Mouse (Mus musculus) heart, embryonic 15.5 days (tissue): ENCODE measurements around the gene Frmd5. TPM values are rescaled to one million over a fixed set of nuclear protein-coding genes. Genes with fewer than 3 reads are reported as not detected.
"Not testable (repeated sequence)": the region's sequence is repeated elsewhere in the genome, so short reads cannot be mapped to it uniquely, and the experiment has no call there.

Experiments used
- ATAC-seq: fragments of 200-750 bp; cut with Nextera tagmentation; replicated peaks from 2 replicates; pipeline ENCODE4 v1.8.0; 2017; ENCODE audit warnings: low read depth, moderate TSS enrichment; ENCODE audit not compliant: insufficient number of reproducible peaks, insufficient read depth, low FRiP score
- H3K27ac ChIP-seq: fragments of 300-500 bp; sonication (generic); 2 replicates; pipeline ENCODE4 v1.5.1; 2015; ENCODE audit warnings: mild to moderate bottlenecking, inconsistent platforms
- H3K27me3 ChIP-seq: fragments of 300-500 bp; sonication (generic); 2 replicates; pipeline ENCODE4 v1.6.1; 2015; ENCODE audit warnings: inconsistent platforms
- H3K36me3 ChIP-seq: fragments of 300-500 bp; sonication (generic); 2 replicates; pipeline ENCODE4 v1.6.1; 2015; ENCODE audit warnings: mild to moderate bottlenecking, inconsistent platforms
- H3K4me1 ChIP-seq: fragments of 300-500 bp; sonication (generic); replicated peaks from 2 replicates; pipeline ENCODE4 v1.6.1; 2015; ENCODE audit warnings: inconsistent platforms
- H3K4me2 ChIP-seq: fragments of 300-500 bp; sonication (generic); 2 replicates; pipeline ENCODE4 v1.6.1; 2015; ENCODE audit warnings: inconsistent platforms, mild to moderate bottlenecking, moderate library complexity
- H3K4me3 ChIP-seq: fragments of 300-500 bp; sonication (generic); 2 replicates; pipeline ENCODE4 v1.5.1; 2015; ENCODE audit warnings: mild to moderate bottlenecking, inconsistent platforms
- H3K9ac ChIP-seq: fragments of 300-500 bp; sonication (generic); 2 replicates; pipeline ENCODE4 v1.6.1; 2015; ENCODE audit warnings: mild to moderate bottlenecking, inconsistent platforms
- H3K9me3 ChIP-seq: fragments of 300-500 bp; sonication (generic); replicated peaks from 2 replicates; pipeline ENCODE4 v1.6.1; 2016; ENCODE audit warnings: inconsistent platforms
- WGBS: fragments of 180-500 bp; shearing (Covaris S2); methylation state at CpG from one replicate; pipeline ENCODE4 v1.1.7; 2015; ENCODE audit warnings: mixed read lengths; 5-methylcytosine and 5-hydroxymethylcytosine counted together
- polyA plus RNA-seq: library from polyadenylated mRNA; unstranded; fragments of >200 nt; fragmentation: Nextera tagmentation; extraction: Ambion mirVana; gene quantifications from 2 replicates; pipeline ENCODE4 v1.2.1, GENCODE M21; 2015

The Frmd5 gene
- polyA plus RNA-seq, 1 experiment from 2014 or later, result 47.3 TPM

- H3K27me3 ChIP-seq, result peaks cover 29% of the 10 kb centered on the region
- not testable (repeated sequence) for H3K9ac ChIP-seq, H3K4me3 ChIP-seq, H3K36me3 ChIP-seq, ATAC-seq, H3K4me2 ChIP-seq, H3K9me3 ChIP-seq, H3K27ac ChIP-seq
- WGBS, result 80% methylated on average over 6 of the region's 6 CpGs
- peaks cover 11% of the 10 kb centered on the region for H3K4me1 ChIP-seq
Measured at GRCm38 (mm10) chr2:121810876-121811275, 4.0 kb upstream of the Frmd5 start.

GRCm38 (mm10) chr2:121809126-121809525, 2.2 kb upstream of the Frmd5 start:
- 66% methylated on average over 3 of the region's 3 CpGs for WGBS
- H3K4me3 ChIP-seq, result no peak overlapping the region
- no peaks in the 10 kb centered on the region for H3K36me3 ChIP-seq
- H3K9ac ChIP-seq, result no peak overlapping the region
- no peaks in the 10 kb centered on the region for H3K9me3 ChIP-seq
- no peak overlapping the region for H3K27ac ChIP-seq
- peaks cover 13% of the 10 kb centered on the region for H3K4me1 ChIP-seq
- peaks cover 36% of the 10 kb centered on the region for H3K27me3 ChIP-seq
- ATAC-seq, result no peak
- H3K4me2 ChIP-seq, result no peak overlapping the region

- under 1% methylated on average over 81 of the region's 90 CpGs for WGBS
- peak; percentile 69 for ATAC-seq
- H3K9me3 ChIP-seq, result no peaks in the 10 kb centered on the region
- H3K4me1 ChIP-seq, result peaks cover 13% of the 10 kb centered on the region
- peak overlapping the region; percentile 94 for H3K4me2 ChIP-seq
- H3K4me3 ChIP-seq, result peak overlapping the region; percentile 75
- H3K9ac ChIP-seq, result peak overlapping the region; percentile 51
- H3K36me3 ChIP-seq, result no peaks in the 10 kb centered on the region
- peaks cover 37% of the 10 kb centered on the region for H3K27me3 ChIP-seq
- H3K27ac ChIP-seq, result no peak overlapping the region
Measured at GRCm38 (mm10) chr2:121806171-121806943, 530 bp downstream of the Frmd5 start.

GRCm38 (mm10) chr2:121799051-121799450, 7.8 kb downstream of the Frmd5 start:
- no peak overlapping the region for H3K4me2 ChIP-seq
- WGBS, result 80% methylated on average over 7 of the region's 7 CpGs
- H3K9me3 ChIP-seq, result no peaks in the 10 kb centered on the region
- no peak overlapping the region for H3K27ac ChIP-seq
- H3K27me3 ChIP-seq, result peaks cover 5% of the 10 kb centered on the region
- ATAC-seq, result no peak
- no peak overlapping the region for H3K9ac ChIP-seq
- no peaks in the 10 kb centered on the region for H3K4me1 ChIP-seq
- no peak overlapping the region for H3K4me3 ChIP-seq
- H3K36me3 ChIP-seq, result no peaks in the 10 kb centered on the region

GRCm38 (mm10) chr2:121795995-121796394, 10.9 kb downstream of the Frmd5 start:
- WGBS, result 83% methylated on average over 6 of the region's 6 CpGs
- H3K4me3 ChIP-seq, result no peak overlapping the region
- no peak for ATAC-seq

GRCm38 (mm10) chr2:121789777-121790176, 17.1 kb downstream of the Frmd5 start:
- H3K9me3 ChIP-seq, result no peaks in the 10 kb centered on the region
- ATAC-seq, result no peak
- H3K4me3 ChIP-seq, result no peak overlapping the region
- H3K9ac ChIP-seq, result no peak overlapping the region
- no peaks in the 10 kb centered on the region for H3K4me1 ChIP-seq
- H3K36me3 ChIP-seq, result no peaks in the 10 kb centered on the region
- no peak overlapping the region for H3K4me2 ChIP-seq
- no peak overlapping the region for H3K27ac ChIP-seq
- no peaks in the 10 kb centered on the region for H3K27me3 ChIP-seq

More at GRCm38 (mm10) chr2:121795995-121796394, 10.9 kb downstream of the Frmd5 start:
- Histone ChIP-seq H3K27ac (no peak overlapping the region), H3K9me3 (no peaks in the 10 kb centered on the region), H3K4me2 (no peak overlapping the region), H3K4me1 (no peaks in the 10 kb centered on the region), H3K9ac (no peak overlapping the region), H3K36me3 (no peaks in the 10 kb centered on the region), H3K27me3 (no peaks in the 10 kb centered on the region)

GRCm38 (mm10) chr2:121788415-121788814, 18.5 kb downstream of the Frmd5 start:
- Histone ChIP-seq H3K9me3 (no peaks in the 10 kb centered on the region), H3K27me3 (no peaks in the 10 kb centered on the region), H3K4me1 (no peaks in the 10 kb centered on the region), H3K27ac (no peak overlapping the region), H3K4me3 (no peak overlapping the region), H3K36me3 (no peaks in the 10 kb centered on the region), H3K9ac (no peak overlapping the region), H3K4me2 (no peak overlapping the region)
- ATAC-seq, result no peak
- WGBS, result 90% methylated on average over 2 of the region's 2 CpGs

- H3K4me2 ChIP-seq, result peak overlapping the region; percentile 53
Measured at GRCm38 (mm10) chr2:121787767-121788166, 19.1 kb downstream of the Frmd5 start.

GRCm38 (mm10) chr2:121787271-121787670, 19.6 kb downstream of the Frmd5 start:
- WGBS, result 33% methylated on average over 7 of the region's 7 CpGs
- Histone ChIP-seq H3K36me3 (no peaks in the 10 kb centered on the region), H3K4me3 (peak overlapping the region; percentile 22; the same call in 1 of the 2 replicates), H3K4me2 (peak overlapping the region; percentile 53), H3K27me3 (no peaks in the 10 kb centered on the region), H3K27ac (no peak overlapping the region), H3K9ac (no peak overlapping the region), H3K4me1 (no peaks in the 10 kb centered on the region), H3K9me3 (no peaks in the 10 kb centered on the region)
- no peak for ATAC-seq

More at GRCm38 (mm10) chr2:121787767-121788166, 19.1 kb downstream of the Frmd5 start:
- H3K27me3 ChIP-seq, result no peaks in the 10 kb centered on the region
- H3K9me3 ChIP-seq, result no peaks in the 10 kb centered on the region
- peak overlapping the region; percentile 22; the same call in 1 of the 2 replicates for H3K4me3 ChIP-seq
- 23% methylated on average over 12 of the region's 13 CpGs for WGBS
- H3K4me1 ChIP-seq, result no peaks in the 10 kb centered on the region
- no peak overlapping the region for H3K27ac ChIP-seq
- ATAC-seq, result no peak
- H3K9ac ChIP-seq, result no peak overlapping the region
- H3K36me3 ChIP-seq, result no peaks in the 10 kb centered on the region

GRCm38 (mm10) chr2:121776219-121776618, 30.7 kb downstream of the Frmd5 start:
- ATAC-seq, result no peak
- Histone ChIP-seq H3K27me3 (no peaks in the 10 kb centered on the region), H3K36me3 (no peaks in the 10 kb centered on the region), H3K9ac (no peak overlapping the region), H3K4me1 (no peaks in the 10 kb centered on the region), H3K27ac (no peak overlapping the region), H3K9me3 (no peaks in the 10 kb centered on the region), H3K4me3 (no peak overlapping the region), H3K4me2 (no peak overlapping the region)
- whole genome bisulfite sequencing, result 74% methylated on average over 7 of the region's 7 CpGs

GRCm38 (mm10) chr2:121764851-121765250, 42.0 kb downstream of the Frmd5 start:
- no peaks in the 10 kb centered on the region for H3K4me1 ChIP-seq
- no peaks in the 10 kb centered on the region for H3K36me3 ChIP-seq
- WGBS, result 79% methylated on average over 5 of the region's 5 CpGs
- ATAC-seq, result no peak
- H3K27me3 ChIP-seq, result no peaks in the 10 kb centered on the region
- no peak overlapping the region for H3K4me3 ChIP-seq
- no peak overlapping the region for H3K27ac ChIP-seq
- H3K4me2 ChIP-seq, result no peak overlapping the region
- no peaks in the 10 kb centered on the region for H3K9me3 ChIP-seq
- H3K9ac ChIP-seq, result no peak overlapping the region

GRCm38 (mm10) chr2:121761861-121762260, 45.0 kb downstream of the Frmd5 start:
- no peak overlapping the region for H3K27ac ChIP-seq
- H3K4me2 ChIP-seq, result no peak overlapping the region
- H3K27me3 ChIP-seq, result no peaks in the 10 kb centered on the region
- H3K4me3 ChIP-seq, result no peak overlapping the region
- WGBS, result 85% methylated on average over 5 of the region's 5 CpGs
- no peak for ATAC-seq
- H3K9ac ChIP-seq, result no peak overlapping the region
- no peaks in the 10 kb centered on the region for H3K9me3 ChIP-seq
- H3K4me1 ChIP-seq, result no peaks in the 10 kb centered on the region
- H3K36me3 ChIP-seq, result no peaks in the 10 kb centered on the region
